Mouse (Mus musculus): ENCODE measurements around the gene Dydc2. TPM values are rescaled to one million over a fixed set of nuclear protein-coding genes. Genes with fewer than 3 reads are reported as not detected.

The Dydc2 gene
- total RNA-seq, 1 experiment from 2014 or later = not detected

DNA sequence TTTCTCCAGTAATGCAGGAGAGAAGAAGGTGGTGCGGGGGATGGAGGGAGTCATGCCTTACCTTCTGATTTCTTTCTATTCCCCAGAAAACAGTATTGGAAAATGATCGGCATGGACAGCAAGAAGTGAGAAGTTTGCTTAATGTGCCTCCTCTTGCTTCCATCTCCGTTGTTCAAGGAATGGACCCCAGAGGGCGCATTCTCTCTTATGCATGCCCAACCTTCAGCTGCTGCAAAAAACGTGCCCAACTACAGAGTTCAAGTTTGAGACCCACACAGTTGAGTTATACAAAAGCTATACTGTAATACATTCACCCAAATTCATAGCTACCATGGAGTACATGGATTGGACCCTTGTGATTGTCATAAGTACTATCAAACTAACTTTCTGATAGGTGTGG lies 16.5 kb downstream of the Dydc2 start:
- no peak for ATAC-seq (ENCODE audit: extremely low read depth, insufficient number of reproducible peaks, low FRiP score, poor library complexity, severe bottlenecking)

DNA sequence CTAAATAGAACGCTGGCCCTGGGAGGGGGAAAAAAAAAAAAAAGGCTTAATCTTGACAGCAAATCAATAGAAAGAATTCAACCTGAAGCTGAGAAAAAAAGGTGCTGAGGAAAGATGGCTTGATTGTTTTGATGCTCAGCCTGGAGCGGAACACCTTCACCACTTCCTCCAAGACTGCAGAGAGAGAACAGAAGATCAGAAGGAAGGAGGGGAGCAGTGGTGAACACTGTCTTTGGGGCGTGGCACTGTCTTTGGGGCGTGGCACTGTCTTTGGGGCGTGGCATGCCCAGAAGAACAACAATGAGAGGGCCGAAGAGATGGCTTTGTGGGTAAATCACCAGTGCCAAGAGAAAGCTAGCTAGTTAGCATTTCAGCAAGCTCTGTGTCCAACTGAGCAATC lies 18.5 kb downstream of the Dydc2 start:
- ATAC-seq (ENCODE audit: extremely low read depth, insufficient number of reproducible peaks, low FRiP score, poor library complexity, severe bottlenecking) = no peak

DNA sequence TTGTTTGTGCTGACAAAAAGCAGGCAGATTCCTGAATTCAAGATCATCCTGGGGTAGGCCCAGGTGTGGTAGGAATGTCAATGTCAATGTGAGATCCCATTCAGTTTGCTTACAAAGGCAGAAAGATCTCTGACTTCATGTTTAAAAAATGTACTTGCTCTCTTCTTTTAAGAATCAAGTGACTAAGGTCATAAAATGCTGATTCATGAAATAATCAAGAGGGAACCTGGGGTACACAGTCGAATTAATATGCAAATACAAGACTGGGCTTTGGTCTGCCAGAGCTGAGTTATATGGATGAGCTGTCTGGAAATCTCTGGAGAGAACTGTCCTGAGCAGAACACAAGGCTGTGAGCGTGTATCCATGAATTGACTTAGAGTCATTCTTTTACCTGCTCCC lies 21.6 kb downstream of the Dydc2 start:
- no peak for ATAC-seq (ENCODE audit: extremely low read depth, insufficient number of reproducible peaks, low FRiP score, poor library complexity, severe bottlenecking)

DNA sequence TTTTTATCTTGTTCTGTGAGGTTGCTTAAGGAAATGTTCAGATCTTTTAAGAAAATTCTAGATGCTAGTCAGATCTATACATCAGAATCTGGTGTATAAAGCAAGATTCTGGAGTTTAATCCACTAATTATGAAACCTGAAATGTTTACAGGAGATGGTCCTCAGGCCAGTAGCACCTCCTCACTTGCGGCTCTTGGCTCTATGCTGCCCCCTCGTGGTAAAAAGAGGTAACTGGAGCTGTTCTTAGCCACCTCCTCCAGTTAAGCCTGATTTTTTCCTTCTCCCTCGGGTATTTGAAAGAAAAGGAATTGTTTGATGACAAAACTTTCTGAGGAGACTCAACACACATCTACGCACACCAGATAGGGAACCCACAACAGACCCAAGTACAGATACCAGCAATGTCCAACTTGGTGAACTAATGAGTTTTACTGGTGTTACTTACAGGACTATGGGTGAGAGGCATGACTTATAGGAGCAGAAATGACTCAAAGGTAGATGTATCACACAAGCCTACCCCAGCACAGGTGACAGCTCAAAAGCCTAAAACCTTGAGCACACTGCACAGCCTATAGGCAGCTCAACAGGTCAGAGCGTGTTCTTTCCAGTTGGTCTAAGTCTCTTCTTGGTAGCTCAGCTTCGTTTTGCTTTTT lies 33.7 kb downstream of the Dydc2 start:
- ATAC-seq (ENCODE audit: extremely low read depth, insufficient number of reproducible peaks, low FRiP score, poor library complexity, severe bottlenecking) = peak; percentile 61; the same call in 1 of the 2 replicates

DNA sequence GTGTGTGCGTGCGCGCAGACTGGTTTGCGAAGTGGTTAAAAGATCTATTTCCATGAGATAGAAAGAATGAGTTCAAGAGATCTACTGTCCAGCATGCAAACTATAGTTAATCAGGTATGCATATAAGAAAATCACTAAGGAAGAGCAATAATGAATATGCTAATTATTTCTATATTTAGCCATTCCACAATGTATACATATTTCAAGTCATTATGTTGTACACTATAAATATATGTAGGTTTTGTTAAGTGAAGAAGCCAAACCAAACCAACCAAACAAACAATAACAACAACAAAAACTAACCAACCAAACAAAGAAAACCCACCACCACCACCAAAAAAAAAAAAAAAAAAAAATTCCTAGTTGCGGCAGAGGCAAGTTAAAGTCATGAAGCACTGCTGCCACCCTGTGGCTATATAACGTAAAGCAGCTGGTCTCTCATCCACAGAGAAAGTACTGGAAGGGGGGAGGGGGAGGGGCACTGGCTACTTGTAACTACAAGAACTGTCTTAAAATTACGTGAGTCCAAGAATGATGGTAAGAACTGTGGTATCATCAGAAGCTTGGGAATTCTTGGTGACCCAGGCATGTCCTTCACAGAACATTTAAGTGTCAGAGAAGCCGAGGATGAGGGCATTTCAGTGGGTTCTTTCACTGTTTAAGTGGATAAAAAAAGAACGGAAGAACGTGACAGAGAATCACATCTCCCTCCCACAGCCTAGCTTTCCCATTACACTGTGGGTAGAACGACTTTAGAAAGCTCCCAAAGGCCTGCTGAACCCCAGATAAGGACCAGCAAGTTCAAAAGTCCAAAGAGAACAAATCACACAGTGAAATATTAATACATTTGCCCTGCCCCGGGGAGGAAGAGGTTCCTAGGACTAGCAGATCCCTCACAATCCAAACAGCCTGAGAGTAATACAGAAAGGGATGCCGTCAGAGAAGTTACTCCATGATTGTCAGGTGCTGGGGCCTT lies 35.6 kb downstream of the Dydc2 start:
- ATAC-seq (ENCODE audit: extremely low read depth, insufficient number of reproducible peaks, low FRiP score, poor library complexity, severe bottlenecking) = peak; percentile 68; the same call in 1 of the 2 replicates

DNA sequence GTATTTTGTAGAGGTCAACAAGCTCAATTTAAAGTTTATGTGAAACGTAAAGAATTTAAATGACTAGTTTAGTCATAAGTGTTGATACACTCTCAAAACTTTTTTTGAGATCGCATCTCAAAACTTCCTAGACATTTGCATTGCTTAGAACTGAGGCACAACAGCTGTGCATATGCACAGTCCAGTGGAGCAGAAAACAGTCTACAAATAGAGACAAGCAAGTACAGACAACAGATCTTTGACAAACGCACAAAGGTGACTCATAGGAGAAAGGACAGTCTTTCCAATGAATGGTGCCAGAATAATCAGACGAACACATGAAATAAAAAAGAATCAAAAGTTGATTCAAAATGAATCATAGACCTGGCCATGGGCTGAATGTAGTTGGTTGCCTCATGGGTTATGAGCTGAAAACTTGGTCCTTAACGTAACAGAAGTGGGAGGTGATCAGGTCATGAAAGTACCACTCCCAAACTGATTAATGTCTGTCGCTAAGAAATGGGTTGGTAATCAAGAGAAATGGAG lies 38.0 kb downstream of the Dydc2 start:
- no peak for ATAC-seq (ENCODE audit: extremely low read depth, insufficient number of reproducible peaks, low FRiP score, poor library complexity, severe bottlenecking)

DNA sequence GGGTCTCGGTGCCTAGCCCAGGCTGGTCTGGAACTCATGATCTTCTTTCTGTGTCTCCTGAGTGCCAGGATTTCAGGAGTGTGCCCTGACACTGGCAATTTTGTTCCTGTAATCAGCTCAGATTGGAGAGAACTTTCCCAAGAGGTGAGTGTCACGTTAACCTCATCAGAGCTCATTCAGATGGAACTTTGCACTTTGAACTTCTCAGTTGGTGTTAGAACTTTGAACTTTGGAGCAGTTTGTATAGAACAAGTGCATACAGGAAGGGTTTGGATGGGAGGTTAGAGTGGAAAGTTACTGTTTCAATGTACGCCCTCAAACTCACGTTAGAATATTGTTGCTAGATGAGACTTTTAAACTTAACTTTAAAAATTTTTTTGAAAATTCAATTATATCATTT lies 39.7 kb downstream of the Dydc2 start:
- no peak for ATAC-seq (ENCODE audit: extremely low read depth, insufficient number of reproducible peaks, low FRiP score, poor library complexity, severe bottlenecking)

DNA sequence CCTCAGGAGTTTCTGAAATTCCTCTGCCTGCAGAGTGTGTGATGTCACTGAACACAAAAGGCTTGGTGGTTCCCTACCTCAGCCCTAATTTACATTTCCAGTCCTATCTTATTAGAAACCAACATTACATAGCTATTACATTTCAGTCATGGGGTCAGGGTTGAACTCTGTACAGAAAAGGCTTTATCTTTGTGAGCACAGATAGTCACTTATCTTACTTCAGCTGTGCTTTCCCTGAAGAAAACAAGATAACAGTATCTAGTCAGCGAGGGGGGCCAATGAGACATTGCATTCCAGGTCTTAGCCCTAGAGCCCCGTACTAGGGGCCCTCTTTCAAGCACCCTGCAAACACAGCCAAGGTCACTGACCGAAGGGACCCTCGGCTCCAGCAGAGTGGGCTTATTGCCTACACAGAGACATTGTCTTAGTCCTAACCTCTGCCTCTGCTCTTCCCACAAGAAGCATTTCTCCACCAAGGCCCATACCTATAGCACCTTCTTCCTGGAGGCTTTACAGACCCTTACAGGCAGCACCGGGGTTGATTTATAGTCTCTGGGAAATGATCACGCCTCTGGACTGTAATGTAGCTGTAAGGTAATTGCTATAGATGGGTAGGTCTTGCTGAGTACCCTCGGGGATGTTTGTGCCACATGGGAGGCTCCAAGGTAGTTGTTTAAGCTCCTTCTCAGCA lies 43.3 kb downstream of the Dydc2 start:
- ATAC-seq (ENCODE audit: extremely low read depth, insufficient number of reproducible peaks, low FRiP score, poor library complexity, severe bottlenecking) = no peak

DNA sequence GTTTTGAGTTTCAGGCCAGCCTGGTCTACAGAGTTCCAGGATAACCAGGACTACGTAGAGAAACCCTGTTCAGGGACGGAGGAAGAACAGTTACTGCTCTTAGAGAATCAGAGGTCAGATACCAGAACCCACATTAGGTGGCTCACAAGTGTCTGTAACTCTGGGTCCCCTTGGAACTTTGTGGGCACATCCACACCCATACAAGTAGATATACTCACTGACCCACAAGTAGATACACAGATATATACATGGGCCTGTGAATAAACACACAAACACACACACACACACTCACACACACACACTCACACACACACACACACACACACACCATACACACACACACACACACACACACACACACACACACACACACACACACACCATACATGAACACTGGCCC lies 43.9 kb downstream of the Dydc2 start:
- no peak for ATAC-seq (ENCODE audit: extremely low read depth, insufficient number of reproducible peaks, low FRiP score, poor library complexity, severe bottlenecking)

DNA sequence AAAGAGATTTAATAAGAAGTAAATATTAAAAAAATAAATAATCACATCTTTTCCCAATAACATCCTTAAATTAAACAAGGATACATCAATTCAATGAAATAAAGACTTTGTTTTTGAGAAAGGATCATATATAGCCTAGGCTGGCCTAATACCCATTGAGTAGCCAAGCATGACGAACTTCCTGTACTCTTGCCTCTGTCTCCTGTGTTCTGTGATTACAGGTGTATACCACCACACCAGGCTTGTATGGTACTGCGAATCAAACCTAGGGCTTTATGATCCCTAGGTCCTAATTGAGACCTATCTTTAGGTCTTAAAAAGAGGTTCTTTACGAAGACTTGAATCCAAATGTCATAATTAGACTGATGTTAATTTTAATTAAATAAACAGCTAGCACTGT lies 47.8 kb downstream of the Dydc2 start:
- ATAC-seq (ENCODE audit: extremely low read depth, insufficient number of reproducible peaks, low FRiP score, poor library complexity, severe bottlenecking) = peak; percentile 60; the same call in 1 of the 2 replicates

DNA sequence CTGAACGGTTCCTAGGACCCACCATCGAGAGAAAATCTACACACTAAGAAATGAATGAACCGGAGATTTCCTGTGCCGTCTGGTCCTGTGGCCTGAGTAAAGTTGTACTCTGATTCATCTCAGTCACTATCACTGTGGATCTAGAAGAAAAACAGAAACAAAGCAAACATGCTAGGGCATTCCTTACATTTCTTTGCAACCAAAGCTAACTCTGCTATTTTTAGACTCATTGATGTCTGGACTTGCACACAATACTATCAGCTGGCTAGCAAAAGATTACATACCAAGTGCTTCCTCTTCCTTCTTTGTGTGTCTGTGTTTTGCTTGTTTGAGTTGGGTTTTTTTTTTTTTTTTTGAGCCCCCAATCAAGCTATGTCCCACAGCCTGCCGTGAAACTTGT lies 51.5 kb downstream of the Dydc2 start:
- ATAC-seq (ENCODE audit: extremely low read depth, insufficient number of reproducible peaks, low FRiP score, poor library complexity, severe bottlenecking) = no peak

DNA sequence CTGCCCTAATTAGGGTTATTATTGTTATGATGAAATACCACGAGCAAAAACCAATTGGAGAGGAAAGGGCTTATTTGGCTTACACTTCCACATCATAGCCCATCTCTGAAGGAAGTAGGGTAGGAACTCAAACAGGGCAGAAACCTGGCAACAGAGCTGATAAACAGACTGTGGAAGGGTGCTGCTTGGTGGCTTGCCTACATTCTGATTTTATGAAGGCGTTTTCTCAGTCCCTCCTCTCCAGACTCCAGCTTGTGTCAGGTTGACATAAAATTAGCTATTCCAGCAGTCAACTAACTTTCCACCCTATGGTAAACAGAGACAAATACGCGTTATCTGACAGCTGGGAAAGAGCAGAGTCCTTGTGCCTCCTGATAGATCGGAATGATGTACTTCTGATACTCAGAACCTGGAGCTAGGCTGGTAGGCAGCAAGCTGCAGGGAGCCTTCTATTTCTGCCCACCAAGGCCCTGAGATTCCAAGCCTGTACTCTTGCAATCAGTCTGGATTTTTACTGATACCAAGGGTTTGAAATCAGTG lies 54.2 kb downstream of the Dydc2 start:
- no peak for ATAC-seq (ENCODE audit: extremely low read depth, insufficient number of reproducible peaks, low FRiP score, poor library complexity, severe bottlenecking)

DNA sequence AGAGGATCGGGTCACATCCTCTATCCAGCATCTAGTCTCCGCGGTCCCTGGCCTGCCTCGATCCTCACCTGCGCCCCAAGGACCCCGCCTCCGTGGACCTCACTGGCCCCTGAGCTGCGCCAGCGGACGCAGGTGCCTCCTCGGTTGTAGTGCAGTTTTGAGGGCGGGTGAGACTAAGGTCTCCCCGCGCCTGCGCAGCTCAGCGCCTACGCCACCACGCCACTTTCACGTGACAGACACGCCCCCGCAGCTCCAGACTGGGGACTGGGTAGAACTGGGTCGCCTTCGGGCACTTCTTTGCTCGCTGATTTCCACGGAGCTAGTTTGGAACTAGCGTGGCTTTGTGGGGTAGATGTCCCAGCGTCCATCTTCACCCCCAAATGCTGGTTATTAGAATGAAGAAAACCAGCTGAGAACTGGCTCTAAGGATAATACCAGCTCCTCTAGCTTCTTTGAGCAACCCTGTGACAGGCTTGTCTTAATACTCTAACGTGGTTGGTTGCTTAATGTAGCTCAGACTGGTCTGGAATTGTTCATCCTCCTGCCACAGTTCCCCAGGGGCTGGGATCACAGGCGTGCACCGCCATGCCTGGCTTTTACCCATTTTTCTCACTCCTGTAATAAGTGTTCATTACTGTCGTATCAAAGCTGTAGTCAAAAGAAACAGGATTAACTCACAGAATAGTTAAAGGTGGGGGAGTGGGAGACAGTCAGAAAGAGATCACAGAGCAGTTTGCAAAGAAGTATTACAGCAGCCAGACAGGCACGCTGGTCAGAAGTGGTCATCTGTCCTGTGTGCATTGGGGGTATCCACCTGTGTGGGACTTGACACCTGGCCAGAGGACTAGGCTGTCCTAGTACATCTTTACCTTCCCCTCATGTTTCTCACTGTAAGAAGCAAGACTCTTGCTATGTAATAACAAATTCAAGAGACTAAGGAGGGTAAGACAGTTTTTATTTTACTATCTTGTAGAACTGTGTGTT lies 55.1 kb downstream of the Dydc2 start, which contains the start of gene Fam213a:
Fam213a (minus strand) TSS at position 159 of the 984 bp plus-strand sequence.
- peak; percentile 89 for ATAC-seq (ENCODE audit: extremely low read depth, insufficient number of reproducible peaks, low FRiP score, poor library complexity, severe bottlenecking)

DNA sequence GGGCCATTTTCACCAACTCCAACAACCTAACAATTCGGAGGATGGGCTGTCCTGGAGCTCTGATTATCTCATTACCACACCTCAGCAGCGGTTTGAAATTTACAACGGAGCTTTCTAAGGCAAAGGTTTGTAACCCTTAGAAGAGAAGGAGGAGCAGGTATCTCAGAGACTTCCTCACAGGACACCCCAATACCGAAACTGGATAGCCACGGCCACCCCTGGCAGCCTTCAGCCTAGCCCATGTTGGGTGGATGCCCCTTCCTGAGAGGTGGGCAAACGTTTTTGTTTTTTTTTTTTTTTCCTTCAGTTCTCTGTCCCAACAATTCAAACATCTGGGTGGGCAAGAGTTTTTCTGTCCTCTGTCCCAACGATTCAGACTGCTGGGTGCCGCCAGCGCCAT lies 55.9 kb downstream of the Dydc2 start:
- no peak for ATAC-seq (ENCODE audit: extremely low read depth, insufficient number of reproducible peaks, low FRiP score, poor library complexity, severe bottlenecking)

DNA sequence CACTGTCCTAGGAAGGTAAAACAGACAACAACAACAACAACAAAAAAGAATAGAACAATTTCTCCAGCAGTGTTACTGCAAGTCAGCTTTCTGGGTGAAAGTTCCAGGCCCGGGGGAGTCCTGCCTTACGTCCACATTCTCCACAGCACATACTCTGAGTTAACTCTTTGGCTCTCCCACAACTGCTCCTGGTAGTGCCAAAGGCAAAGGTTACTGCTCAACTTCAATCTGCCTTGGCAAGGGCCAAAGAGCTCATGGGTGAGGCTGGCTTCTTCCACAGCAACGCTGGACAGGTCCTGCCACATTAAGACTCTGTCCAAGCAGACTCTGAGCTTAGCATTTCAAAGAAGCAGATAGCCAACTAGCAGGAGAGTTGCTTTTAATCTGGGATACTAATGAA lies 57.1 kb downstream of the Dydc2 start:
- ATAC-seq (ENCODE audit: extremely low read depth, insufficient number of reproducible peaks, low FRiP score, poor library complexity, severe bottlenecking) = no peak

DNA sequence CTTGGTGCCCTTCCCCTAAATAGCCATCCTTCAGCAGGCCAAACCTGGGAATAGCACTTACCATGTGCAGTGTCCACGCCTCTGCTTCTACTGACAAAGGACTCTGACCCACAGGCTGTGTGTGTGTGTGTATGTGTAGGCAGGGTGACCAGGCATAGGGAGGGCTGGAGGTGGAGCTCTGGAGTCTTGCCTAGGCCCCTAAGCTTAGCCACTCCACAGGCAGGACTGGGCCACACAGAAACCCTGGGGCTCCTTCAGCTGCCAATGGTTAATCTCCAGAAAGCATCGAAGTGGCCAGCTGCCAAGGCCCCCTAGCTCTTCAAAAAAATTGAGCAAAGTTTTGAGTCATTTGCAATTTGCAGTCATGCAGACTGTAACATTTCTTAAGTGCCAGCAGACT lies 60.9 kb downstream of the Dydc2 start:
- no peak for ATAC-seq (ENCODE audit: extremely low read depth, insufficient number of reproducible peaks, low FRiP score, poor library complexity, severe bottlenecking)

DNA sequence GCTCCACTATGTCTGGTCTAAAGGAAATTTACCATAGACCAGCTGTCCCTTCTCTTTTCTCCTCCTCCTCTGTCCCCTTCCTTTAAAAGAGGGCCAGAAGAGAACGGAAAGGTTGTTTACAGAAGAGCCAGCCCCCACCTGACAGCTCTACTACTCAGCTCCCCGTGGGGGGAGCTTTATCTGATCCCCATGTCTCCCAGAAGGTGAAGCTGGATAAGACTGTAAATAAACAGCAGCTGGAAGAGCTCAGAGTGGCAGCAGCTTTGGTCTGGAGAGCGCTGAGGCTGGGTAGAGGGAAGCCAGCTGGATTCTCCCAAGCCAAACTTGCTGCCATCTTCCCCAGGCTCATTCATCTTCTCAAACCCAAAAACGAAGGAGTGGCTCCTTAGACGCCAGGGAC lies 61.4 kb downstream of the Dydc2 start:
- ATAC-seq (ENCODE audit: extremely low read depth, insufficient number of reproducible peaks, low FRiP score, poor library complexity, severe bottlenecking) = no peak

DNA sequence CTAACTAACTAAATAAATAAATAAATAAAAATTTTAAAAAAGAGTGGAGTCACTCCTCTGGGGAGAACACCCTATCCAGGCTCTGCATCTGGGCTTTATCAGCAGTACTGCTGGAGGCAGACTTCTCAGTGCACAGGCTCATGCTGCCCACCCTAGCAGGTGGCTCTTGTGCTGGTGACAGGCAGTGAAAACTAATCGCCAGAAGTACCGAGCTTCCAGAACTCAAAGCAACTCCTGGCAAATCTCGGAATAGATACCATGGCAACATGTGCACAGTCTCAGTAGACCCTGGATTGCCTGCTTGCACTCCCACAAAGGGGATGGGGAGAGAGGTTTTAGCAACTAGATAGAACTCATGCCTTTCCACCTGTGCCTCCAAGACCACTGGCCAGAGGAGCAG lies 62.1 kb downstream of the Dydc2 start:
- ATAC-seq (ENCODE audit: extremely low read depth, insufficient number of reproducible peaks, low FRiP score, poor library complexity, severe bottlenecking) = no peak

Measured in neutrophil, adult 5-6 weeks (primary cell).